Comparison of ENCODE assay signal across 8 mouse cellular contexts in the genomic region with DNA sequence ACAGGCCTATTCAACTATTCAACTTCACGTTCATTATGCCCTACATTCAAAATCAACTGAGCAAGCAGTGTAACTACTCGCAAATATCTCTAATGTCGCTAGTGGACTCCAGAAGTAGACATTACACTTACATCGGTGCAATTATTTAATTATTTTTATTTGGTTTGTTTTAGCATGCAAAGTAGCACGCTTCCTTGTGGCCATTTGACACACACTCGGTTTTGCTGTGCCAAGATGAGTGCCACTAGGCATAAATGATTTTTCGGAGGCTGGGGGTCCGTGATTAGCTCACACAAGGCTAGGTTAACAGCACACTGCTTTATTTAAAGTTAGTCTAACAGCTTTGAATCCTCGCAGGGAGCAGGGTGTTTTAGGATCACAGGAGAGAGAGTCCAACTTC. TPM values are rescaled to one million over a fixed set of nuclear protein-coding genes. Genes with fewer than 3 reads are reported as not detected.
DNase-seq lines count a peak whose midpoint lies in the region; ATAC-seq and TF ChIP-seq lines count a peak whose summit lies in the region.

No protein-coding gene starts in this region.

- H3K4me2 ChIP-seq in intestine, embryonic 15.5 days (replicated peaks) = peak overlapping the region; percentile 59
- H3K4me2 ChIP-seq in midbrain, embryonic 15.5 days = peak overlapping the region; percentile 78

- peak overlapping the region; percentile 59 for H3K9ac ChIP-seq in intestine, embryonic 15.5 days
- H3K9ac ChIP-seq in midbrain, embryonic 15.5 days = peak overlapping the region; percentile 89

- H3K9me3 ChIP-seq in intestine, embryonic 15.5 days = no peaks in the 10 kb centered on the region
- no peaks in the 10 kb centered on the region for H3K9me3 ChIP-seq in midbrain, embryonic 15.5 days

- 12% methylated on average over 9 of the region's 9 CpGs for WGBS in lung, adult 2 months
- 17% methylated on average over 9 of the region's 9 CpGs for WGBS in intestine, embryonic 15.5 days
- WGBS in midbrain, embryonic 15.5 days = 25% methylated on average over 9 of the region's 9 CpGs

- no peak for TF ChIP-seq CTCF in lung, adult 2 months (IDR thresholded peaks at IDR 0.05; ENCODE audit: insufficient read depth, low read length)

- ATAC-seq in common myeloid progenitor, adult 5-6 weeks (replicated peaks; ENCODE audit: low read depth, poor library complexity, severe bottlenecking) = peak; percentile 23
- peak; percentile 34 for ATAC-seq in intestine, embryonic 15.5 days
- ATAC-seq in midbrain, embryonic 15.5 days (replicated peaks) = no peak; the same call in 1 of the 2 replicates

- peak overlapping the region; percentile 90 for H3K4me3 ChIP-seq in lung, adult 2 months (replicated peaks; ENCODE audit: extremely low read depth, low read depth, low read length)
- peak overlapping the region; percentile 67 for H3K4me3 ChIP-seq in intestine, embryonic 15.5 days (replicated peaks)
- peak overlapping the region; percentile 87 for H3K4me3 ChIP-seq in midbrain, embryonic 15.5 days

- H3K27ac ChIP-seq in intestine, embryonic 15.5 days = peak overlapping the region; percentile 62; the same call in 1 of the 2 replicates
- H3K27ac ChIP-seq in midbrain, embryonic 15.5 days = peak overlapping the region; percentile 82

- no peak for DNase-seq in lung, adult 2 months
- no peak for DNase-seq in lung, postnatal 25 days (ENCODE audit: low spot score)
- no peak for DNase-seq in right cerebral cortex, adult 18-20 months
- no peak for DNase-seq in cerebellum, adult 8-10 months
- no peak for DNase-seq in urinary bladder, postnatal 14 days (ENCODE audit: low spot score)

- H3K36me3 ChIP-seq in intestine, embryonic 15.5 days = no peaks in the 10 kb centered on the region
- H3K36me3 ChIP-seq in midbrain, embryonic 15.5 days (replicated peaks) = no peaks in the 10 kb centered on the region

- TF ChIP-seq POLR2A in lung, adult 2 months (IDR thresholded peaks at IDR 0.05; ENCODE audit: borderline replicate concordance, extremely low read depth, low read depth, low read length) = no peak

- no peaks in the 10 kb centered on the region for H3K27me3 ChIP-seq in intestine, embryonic 15.5 days (replicated peaks)
- H3K27me3 ChIP-seq in midbrain, embryonic 15.5 days (replicated peaks) = no peaks in the 10 kb centered on the region

- H3K4me1 ChIP-seq in lung, adult 2 months (ENCODE audit: control insufficient read depth, insufficient read depth, low read length) = no peaks in the 10 kb centered on the region
- H3K4me1 ChIP-seq in intestine, embryonic 15.5 days (replicated peaks) = no peaks in the 10 kb centered on the region
- H3K4me1 ChIP-seq in midbrain, embryonic 15.5 days = no peaks in the 10 kb centered on the region

RNA-seq across cellular contexts. Expression of a gene that starts 0.4 kb away (rescaled TPM):
- 1.2 and 2.1 TPM in 2 replicates for polyA plus RNA-seq in lung, adult 2 months (2012; rRNA removed)
- total RNA-seq in common myeloid progenitor, adult 5-6 weeks (2017) = 15.5 and 25.6 TPM in 2 replicates
- polyA plus RNA-seq in intestine, embryonic 15.5 days (2015; fragmentation: Nextera tagmentation; extraction: Ambion mirVana) = 46.0 and 51.7 TPM in 2 replicates
- polyA plus RNA-seq in midbrain, embryonic 15.5 days (2015; fragmentation: Nextera tagmentation; extraction: Ambion mirVana) = 40.1 and 41.1 TPM in 2 replicates

RNA-seq across cellular contexts. Expression of a gene that starts 34.7 kb away (rescaled TPM):
- polyA plus RNA-seq in lung, adult 2 months (2012; rRNA removed) = not detected in 2 replicates
- not detected in 2 replicates for total RNA-seq in common myeloid progenitor, adult 5-6 weeks (2017)
- polyA plus RNA-seq in intestine, embryonic 15.5 days (2015; fragmentation: Nextera tagmentation; extraction: Ambion mirVana) = not detected in 2 replicates
- polyA plus RNA-seq in midbrain, embryonic 15.5 days (2015; fragmentation: Nextera tagmentation; extraction: Ambion mirVana) = not detected in 2 replicates

Comparison
In these comparisons a context has a peak if more than half of its experiments do, and no peak if none do; other contexts are left out.
1. RNA of a gene that starts 0.4 kb away (polyA plus RNA-seq): 46.0 to 51.7 TPM in intestine, embryonic 15.5 days and 40.1 to 41.1 TPM in midbrain, embryonic 15.5 days; 1.2 to 2.1 TPM in lung, adult 2 months; every median in the first group is over 10 times any median in the second.
2. Peak in every context shown above with its lines, with median percentiles within 50 percentile points of each other: H3K4me3 ChIP-seq.